Mouse (Mus musculus) liver, embryonic 14.5 days (tissue): Measurements from ENCODE around the gene Olfr749.

Source experiments
- CTCF ChIP-seq: IDR thresholded peaks from 2 replicates; pipeline ENCODE4 v1.5.1; 2016; ENCODE audit warnings: antibody characterized with exemption, low read depth, control low read depth
- EP300 ChIP-seq: IDR thresholded peaks from 2 replicates; pipeline ENCODE4 v1.6.1; 2016; ENCODE audit warnings: antibody characterized with exemption, low read depth

DNA sequence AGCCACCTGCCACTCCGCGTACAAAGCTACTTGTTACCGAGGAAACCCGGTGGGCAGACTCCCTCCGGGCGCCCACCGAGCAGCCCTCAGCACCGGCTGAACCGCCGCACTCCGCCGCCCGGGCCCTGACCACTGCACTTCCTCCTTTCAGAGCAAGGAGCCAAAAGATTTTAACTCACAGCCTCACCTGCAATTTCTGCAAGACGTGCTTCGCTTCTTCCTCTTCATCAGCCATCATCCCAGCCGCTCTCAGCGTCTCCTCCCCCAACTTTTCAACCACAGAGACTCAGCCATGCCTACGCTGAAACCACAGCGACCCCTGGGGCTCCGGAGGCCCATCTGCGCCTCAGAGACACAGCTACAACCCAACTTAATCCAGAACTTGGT is 40.4 kb upstream of the Olfr749 start, which contains the start of gene Ttc5:
- peak; percentile 97 for TF ChIP-seq CTCF
- TF ChIP-seq EP300 = no peak
